Mouse (Mus musculus): ENCODE measurements around the gene Lypd3. TPM values are rescaled to one million over a fixed set of nuclear protein-coding genes. Genes with fewer than 3 reads are reported as not detected.

Gene Lypd3
- polyA plus RNA-seq, 1 experiment, result 0.08 TPM

DNA sequence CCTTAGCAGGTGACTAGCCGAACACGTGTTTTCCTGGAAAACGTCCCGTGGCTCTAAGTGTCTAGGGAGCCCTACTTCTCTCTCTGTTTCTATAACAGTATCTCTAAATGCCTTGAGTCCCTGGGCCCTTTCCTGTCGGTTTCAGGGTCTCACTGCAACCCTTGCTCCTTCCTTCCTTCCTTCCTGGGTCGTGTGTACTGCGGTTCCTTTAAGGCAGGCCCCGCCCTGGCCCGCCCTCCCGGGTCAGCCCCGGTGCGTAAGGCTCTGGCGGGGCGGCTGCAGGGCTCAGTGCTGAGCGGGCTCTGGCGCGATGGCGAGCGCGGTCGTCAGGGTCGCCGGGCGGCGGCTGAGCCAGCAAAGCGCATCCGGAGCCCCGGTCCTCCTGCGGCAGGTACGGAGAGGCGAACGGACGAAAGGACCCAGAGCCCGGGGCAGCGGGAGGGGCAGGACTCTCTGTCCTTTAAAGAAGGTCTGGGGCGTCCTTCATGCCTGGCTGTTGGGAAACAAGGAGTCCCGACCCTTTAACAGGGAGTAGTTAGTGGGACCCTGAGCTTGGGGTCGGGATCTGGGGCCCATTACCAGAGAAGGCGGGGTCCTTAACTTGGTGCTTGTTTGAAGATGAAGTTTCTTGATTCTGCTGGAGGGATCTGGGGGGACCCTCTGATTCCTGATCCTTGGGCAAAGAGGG, 42.6 kb upstream of the Lypd3 start:
- WGBS, result 2% methylated on average over 39 of the region's 39 CpGs
- Histone ChIP-seq H3K27me3 (ENCODE audit: control insufficient read depth, insufficient read depth, low read length) (no peaks in the 10 kb centered on the region), H3K4me3 (replicated peaks; ENCODE audit: insufficient read depth, low read depth, low read length) (peak overlapping the region; percentile 89), H3K27ac (ENCODE audit: insufficient read depth, low read length) (peak overlapping the region; percentile 70), H3K4me1 (ENCODE audit: control insufficient read depth, insufficient read depth, low read length) (peaks cover 5% of the 10 kb centered on the region)
- TF ChIP-seq POLR2A (IDR thresholded peaks at IDR 0.05; ENCODE audit: borderline replicate concordance, insufficient read depth, low read length) (peak; percentile 82), CTCF (IDR thresholded peaks at IDR 0.05; ENCODE audit: borderline replicate concordance, insufficient read depth, low read depth, low read length) (no peak)
- DNase-seq, result peak; percentile 75 to 77

DNA sequence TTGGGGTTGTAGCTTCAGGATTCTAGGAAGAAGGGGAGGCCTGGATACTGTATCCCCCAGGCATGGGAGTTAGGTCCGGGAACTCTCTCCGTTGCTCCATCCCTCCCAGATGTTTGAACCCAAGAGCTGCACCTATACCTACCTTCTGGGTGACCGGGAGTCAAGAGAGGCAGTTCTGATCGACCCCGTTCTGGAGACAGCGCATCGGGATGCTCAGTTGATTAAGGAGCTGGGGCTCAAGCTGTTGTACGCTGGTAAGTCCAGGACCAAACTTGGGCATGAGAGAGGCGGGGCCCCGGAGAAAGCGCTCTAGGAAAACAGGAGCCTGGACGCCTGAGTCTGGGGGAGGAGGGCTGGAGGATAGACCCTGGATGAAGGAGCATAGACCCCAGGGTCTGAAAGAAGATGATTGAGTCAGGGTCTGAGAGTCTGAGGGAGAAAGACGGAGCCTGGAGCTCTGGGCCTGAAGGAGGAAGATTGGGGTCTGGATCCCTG, 42.0 kb upstream of the Lypd3 start:
- DNase-seq, result peak in 1 of 2 experiments; percentile 32
- Histone ChIP-seq H3K4me1 (ENCODE audit: control insufficient read depth, insufficient read depth, low read length) (peaks cover 5% of the 10 kb centered on the region), H3K27ac (ENCODE audit: insufficient read depth, low read length) (no peak overlapping the region), H3K27me3 (ENCODE audit: control insufficient read depth, insufficient read depth, low read length) (no peaks in the 10 kb centered on the region), H3K4me3 (replicated peaks; ENCODE audit: insufficient read depth, low read depth, low read length) (peak overlapping the region; percentile 89)
- TF ChIP-seq POLR2A (IDR thresholded peaks at IDR 0.05; ENCODE audit: borderline replicate concordance, insufficient read depth, low read length) (no peak), CTCF (IDR thresholded peaks at IDR 0.05; ENCODE audit: borderline replicate concordance, insufficient read depth, low read depth, low read length) (no peak)
- 6% methylated on average over 13 of the region's 13 CpGs for WGBS

DNA sequence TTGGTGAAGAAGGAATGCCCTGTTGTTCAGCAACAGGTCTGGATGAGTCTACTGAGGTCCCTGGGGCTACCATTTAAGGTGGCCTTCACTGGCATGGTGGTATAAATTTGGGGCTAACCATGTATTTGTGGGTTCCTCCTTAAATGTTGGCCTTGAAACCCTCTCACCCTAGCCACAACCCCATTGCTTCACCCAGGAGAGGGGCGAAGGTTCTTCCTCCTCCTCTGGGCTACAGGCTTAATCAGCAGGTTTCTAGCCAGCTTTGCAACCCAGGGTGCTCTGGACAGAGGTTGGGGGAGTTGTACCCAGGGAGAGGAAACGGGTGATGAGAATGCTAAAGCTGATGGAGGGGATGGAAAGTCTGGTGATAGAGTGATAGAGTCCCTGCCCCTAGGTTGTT, 40.9 kb upstream of the Lypd3 start:
- DNase-seq, result no peak
- Histone ChIP-seq H3K27ac (ENCODE audit: insufficient read depth, low read length) (no peak overlapping the region), H3K27me3 (ENCODE audit: control insufficient read depth, insufficient read depth, low read length) (no peaks in the 10 kb centered on the region), H3K4me1 (ENCODE audit: control insufficient read depth, insufficient read depth, low read length) (peaks cover 5% of the 10 kb centered on the region), H3K4me3 (replicated peaks; ENCODE audit: insufficient read depth, low read depth, low read length) (no peak overlapping the region)
- TF ChIP-seq CTCF (IDR thresholded peaks at IDR 0.05; ENCODE audit: borderline replicate concordance, insufficient read depth, low read depth, low read length), result no peak
- 84% methylated on average over 2 of the region's 2 CpGs for WGBS

DNA sequence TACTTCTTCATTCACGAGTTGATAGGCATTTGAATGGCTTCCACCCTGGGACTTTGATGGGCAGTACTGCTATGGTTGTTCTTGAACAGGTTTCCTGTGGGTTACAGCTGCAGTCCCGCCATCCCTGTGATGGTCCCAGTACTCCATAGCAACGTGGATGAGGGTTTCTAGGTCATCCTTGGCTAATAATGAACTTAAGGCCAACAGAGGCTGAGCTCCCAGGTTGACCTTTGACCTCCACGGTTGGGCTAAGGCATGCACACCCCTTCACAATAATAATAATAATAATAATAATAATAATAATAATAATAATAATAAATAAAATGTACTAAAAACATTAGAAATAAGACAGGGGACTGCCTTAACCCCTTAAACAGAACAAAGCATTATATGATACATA, 38.2 kb upstream of the Lypd3 start:
- TF ChIP-seq CTCF (IDR thresholded peaks at IDR 0.05; ENCODE audit: borderline replicate concordance, insufficient read depth, low read depth, low read length) (no peak), POLR2A (IDR thresholded peaks at IDR 0.05; ENCODE audit: borderline replicate concordance, insufficient read depth, low read length) (no peak)
- WGBS, result 64% methylated on average over 4 of the region's 4 CpGs
- Histone ChIP-seq H3K4me3 (replicated peaks; ENCODE audit: insufficient read depth, low read depth, low read length) (no peak overlapping the region), H3K27me3 (ENCODE audit: control insufficient read depth, insufficient read depth, low read length) (no peaks in the 10 kb centered on the region), H3K4me1 (ENCODE audit: control insufficient read depth, insufficient read depth, low read length) (peaks cover 5% of the 10 kb centered on the region), H3K27ac (ENCODE audit: insufficient read depth, low read length) (no peak overlapping the region)
- no peak for DNase-seq

DNA sequence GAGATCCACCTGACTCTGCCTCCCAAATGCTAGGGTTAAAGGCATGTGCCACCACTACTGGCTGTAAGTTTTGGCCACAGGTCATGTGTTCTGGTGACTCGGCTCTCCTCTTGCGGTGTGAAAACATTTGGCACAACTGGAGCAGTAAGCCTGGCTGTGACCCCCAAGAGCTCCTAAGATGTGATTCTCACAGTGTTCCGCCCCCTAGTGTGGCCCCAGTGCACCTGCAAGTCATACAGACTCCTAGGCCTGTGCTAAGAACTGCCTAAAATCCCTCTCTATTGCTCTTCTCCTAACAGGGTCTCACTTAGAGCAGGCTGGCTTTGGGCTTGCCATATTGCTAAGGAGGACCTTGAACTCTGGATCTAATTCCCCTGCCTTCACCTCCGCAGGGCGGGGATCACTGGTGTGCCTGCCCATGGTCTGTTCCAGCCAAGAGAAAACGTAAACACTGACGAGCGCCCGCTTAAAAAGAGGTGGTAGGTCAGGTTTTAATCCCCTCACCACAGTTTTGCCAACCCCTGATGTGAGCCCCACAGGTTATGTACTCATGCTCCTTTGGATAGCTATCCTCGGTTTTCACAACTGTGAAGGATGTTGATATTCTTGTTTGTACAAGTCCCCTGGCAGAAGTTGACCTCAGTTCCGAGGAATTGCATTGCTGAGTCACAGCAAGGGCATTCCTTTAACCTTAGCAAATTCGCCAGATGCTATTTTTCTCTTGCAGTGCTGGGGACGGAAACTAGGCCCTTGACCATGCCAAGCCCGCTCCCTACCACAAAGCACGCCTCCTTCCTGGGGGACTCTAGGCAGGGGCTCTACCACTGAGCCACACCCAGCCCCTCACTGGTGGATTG, 36.9 kb upstream of the Lypd3 start:
- TF ChIP-seq POLR2A (IDR thresholded peaks at IDR 0.05; ENCODE audit: borderline replicate concordance, insufficient read depth, low read length) (no peak), CTCF (IDR thresholded peaks at IDR 0.05; ENCODE audit: borderline replicate concordance, insufficient read depth, low read depth, low read length) (peak; percentile 21; the same call in 1 of the 2 replicates)
- H3K27ac ChIP-seq (ENCODE audit: insufficient read depth, low read length), result no peak overlapping the region
- no peak for DNase-seq
- H3K4me1 ChIP-seq (ENCODE audit: control insufficient read depth, insufficient read depth, low read length), result peaks cover 3% of the 10 kb centered on the region; the same call in 1 of the 2 replicates
- no peaks in the 10 kb centered on the region for H3K27me3 ChIP-seq (ENCODE audit: control insufficient read depth, insufficient read depth, low read length)
- 84% methylated on average over 15 of the region's 15 CpGs for whole genome bisulfite sequencing
- H3K4me3 ChIP-seq (replicated peaks; ENCODE audit: insufficient read depth, low read depth, low read length), result no peak overlapping the region

DNA sequence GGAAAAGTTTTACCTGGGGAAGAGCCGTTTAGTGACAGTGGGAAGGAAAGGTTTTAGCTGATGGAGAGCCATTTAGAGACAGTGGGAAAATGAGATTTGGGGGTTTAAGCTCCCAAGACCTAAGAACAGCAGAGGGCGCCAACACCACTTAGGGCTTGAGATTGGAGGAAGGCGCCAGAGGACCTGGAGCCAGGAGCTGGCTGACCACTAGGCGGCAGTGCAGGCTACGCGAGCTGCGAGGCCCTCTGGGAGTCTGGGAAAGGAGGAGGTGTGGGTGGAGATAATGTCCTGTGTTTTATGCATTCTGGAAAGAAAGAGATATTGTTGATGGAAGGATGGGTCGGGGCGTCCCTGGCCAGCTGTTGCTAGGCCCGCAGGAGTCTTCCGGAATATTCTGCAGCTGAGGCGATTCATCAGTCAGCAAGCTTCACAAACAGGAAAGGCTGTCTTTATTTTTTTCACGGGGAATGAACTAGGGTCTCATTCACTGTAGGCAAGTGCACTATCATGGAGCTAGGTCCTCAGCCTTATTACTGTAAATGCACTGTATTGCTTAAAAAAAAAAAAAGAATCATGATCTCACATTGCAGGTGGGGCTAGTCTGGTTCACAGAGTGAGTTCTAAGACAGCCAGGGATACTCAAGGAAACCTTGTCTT, 35.3 kb upstream of the Lypd3 start:
- Histone ChIP-seq H3K27me3 (ENCODE audit: control insufficient read depth, insufficient read depth, low read length) (no peaks in the 10 kb centered on the region), H3K4me3 (replicated peaks; ENCODE audit: insufficient read depth, low read depth, low read length) (peak overlapping the region; percentile 62), H3K4me1 (ENCODE audit: control insufficient read depth, insufficient read depth, low read length) (no peaks in the 10 kb centered on the region), H3K27ac (ENCODE audit: insufficient read depth, low read length) (no peak overlapping the region)
- WGBS, result 2% methylated on average over 13 of the region's 13 CpGs
- TF ChIP-seq CTCF (IDR thresholded peaks at IDR 0.05; ENCODE audit: borderline replicate concordance, insufficient read depth, low read depth, low read length) (peak; percentile 100), POLR2A (IDR thresholded peaks at IDR 0.05; ENCODE audit: borderline replicate concordance, insufficient read depth, low read length) (no peak)
- peak; percentile 93 to 96 for DNase-seq

DNA sequence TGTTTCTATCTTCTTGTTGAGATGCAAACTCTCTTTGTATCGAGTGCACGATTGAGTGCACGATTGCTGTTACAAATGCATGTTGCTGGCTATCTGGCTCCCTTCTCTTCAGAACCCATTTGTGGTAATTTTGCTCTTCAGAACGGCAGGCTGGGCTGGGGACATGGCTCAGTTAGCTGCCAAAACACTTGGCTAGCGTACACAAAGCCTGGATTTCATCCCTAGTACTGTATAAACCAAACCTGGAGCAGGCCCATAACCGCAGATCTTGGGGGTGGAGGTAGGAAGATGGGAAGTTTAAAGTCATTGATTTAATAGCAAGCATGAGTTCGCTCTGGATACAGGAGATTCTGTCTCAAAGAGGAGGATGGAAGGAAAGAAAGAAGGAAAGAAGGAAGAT, 30.8 kb upstream of the Lypd3 start:
- Histone ChIP-seq H3K27ac (ENCODE audit: insufficient read depth, low read length) (no peak overlapping the region), H3K4me3 (replicated peaks; ENCODE audit: insufficient read depth, low read depth, low read length) (no peak overlapping the region), H3K4me1 (ENCODE audit: control insufficient read depth, insufficient read depth, low read length) (no peaks in the 10 kb centered on the region), H3K27me3 (ENCODE audit: control insufficient read depth, insufficient read depth, low read length) (peaks cover 1% of the 10 kb centered on the region; the same call in 1 of the 2 replicates)
- DNase-seq, result no peak
- 29% methylated on average over 7 of the region's 7 CpGs for WGBS
- TF ChIP-seq POLR2A (IDR thresholded peaks at IDR 0.05; ENCODE audit: borderline replicate concordance, insufficient read depth, low read length), result no peak
- no peak for TF ChIP-seq CTCF (IDR thresholded peaks at IDR 0.05; ENCODE audit: borderline replicate concordance, insufficient read depth, low read depth, low read length)

Data from cerebellum, adult 2 months (tissue).